Mouse (Mus musculus): ENCODE results near the gene Entr1. TPM values are rescaled to one million over a fixed set of nuclear protein-coding genes. Genes with fewer than 3 reads are reported as not detected.

Gene Entr1
- polyA plus RNA-seq, 2 experiments: 35.3 to 36.0 TPM

GRCm38 (mm10) chr2:26342044-26342443 lies 47.1 kb downstream of the Entr1 start:
- peaks cover 0 to 7% of the 10 kb centered on the region in 2 experiments; a peak in 2 of 4 replicates for H3K4me1 ChIP-seq (replicated peaks; ENCODE audit: control insufficient read depth in 2 of 2, insufficient read depth in 2 of 2, low read length in 1 of 2)
- H3K27ac ChIP-seq: no peak overlapping the region
- no peak overlapping the region for H3K4me2 ChIP-seq (ENCODE audit: low read depth)
- no peaks in the 10 kb centered on the region for H3K36me3 ChIP-seq (replicated peaks; ENCODE audit: control insufficient read depth, insufficient read depth, low read depth)
- H3K9me3 ChIP-seq (ENCODE audit: control insufficient read depth, low read length): no peaks in the 10 kb centered on the region
- ATAC-seq (ENCODE audit: insufficient read depth) (no peak; the same call in 1 of the 2 replicates), DNase-seq (ENCODE audit: low read depth in 3 of 3, low spot score in 3 of 3) (no peak)
- TF ChIP-seq EP300 (IDR thresholded peaks at IDR 0.05; ENCODE audit: low read depth) (no peak), CTCF (IDR thresholded peaks at IDR 0.05; ENCODE audit: low read depth) (no peak)
- no peak overlapping the region for H3K9ac ChIP-seq (replicated peaks)
- no peaks in the 10 kb centered on the region for H3K27me3 ChIP-seq (ENCODE audit: control insufficient read depth, insufficient read depth, low read length)
- WGBS (ENCODE audit: insufficient replicate concordance): 63% methylated on average over 10 of the region's 10 CpGs
- H3K4me3 ChIP-seq (ENCODE audit: insufficient read depth in 1 of 2, low read depth in 2 of 2, low read length in 2 of 2): no peak overlapping the region

- Histone ChIP-seq H3K4me3 (ENCODE audit: insufficient read depth in 1 of 2, low read depth in 2 of 2, low read length in 2 of 2) (no peak overlapping the region), H3K27me3 (ENCODE audit: control insufficient read depth, insufficient read depth, low read length) (no peaks in the 10 kb centered on the region), H3K9ac (replicated peaks) (no peak overlapping the region), H3K4me2 (ENCODE audit: low read depth) (no peak overlapping the region), H3K4me1 (replicated peaks; ENCODE audit: control insufficient read depth in 2 of 2, insufficient read depth in 2 of 2, low read length in 1 of 2) (peaks cover 0 to 7% of the 10 kb centered on the region in 2 experiments; a peak in 2 of 4 replicates), H3K36me3 (replicated peaks; ENCODE audit: control insufficient read depth, insufficient read depth, low read depth) (no peaks in the 10 kb centered on the region), H3K27ac (no peak overlapping the region), H3K9me3 (ENCODE audit: control insufficient read depth, low read length) (no peaks in the 10 kb centered on the region)
- ATAC-seq (ENCODE audit: insufficient read depth) (no peak), DNase-seq (ENCODE audit: low read depth in 3 of 3, low spot score in 3 of 3) (no peak)
- 68% methylated on average over 2 of the region's 2 CpGs for WGBS (ENCODE audit: insufficient replicate concordance)
- no peak for TF ChIP-seq CTCF (IDR thresholded peaks at IDR 0.05; ENCODE audit: low read depth)
- no peak for TF ChIP-seq EP300 (IDR thresholded peaks at IDR 0.05; ENCODE audit: low read depth)
These were observed 47.6 kb downstream of the Entr1 start for GRCm38 (mm10) chr2:26341510-26341981.

GRCm38 (mm10) chr2:26339204-26339551 lies 49.9 kb downstream of the Entr1 start:
- ATAC-seq (ENCODE audit: insufficient read depth) (no peak), DNase-seq (ENCODE audit: low read depth in 3 of 3, low spot score in 3 of 3) (no peak)
- Histone ChIP-seq H3K9ac (replicated peaks) (no peak overlapping the region), H3K27me3 (ENCODE audit: control insufficient read depth, insufficient read depth, low read length) (no peaks in the 10 kb centered on the region), H3K4me1 (replicated peaks; ENCODE audit: control insufficient read depth in 2 of 2, insufficient read depth in 2 of 2, low read length in 1 of 2) (peaks cover 0 to 7% of the 10 kb centered on the region in 2 experiments; a peak in 2 of 4 replicates), H3K4me2 (ENCODE audit: low read depth) (no peak overlapping the region), H3K27ac (no peak overlapping the region), H3K36me3 (replicated peaks; ENCODE audit: control insufficient read depth, insufficient read depth, low read depth) (no peaks in the 10 kb centered on the region), H3K9me3 (ENCODE audit: control insufficient read depth, low read length) (no peaks in the 10 kb centered on the region), H3K4me3 (ENCODE audit: insufficient read depth in 1 of 2, low read depth in 2 of 2, low read length in 2 of 2) (no peak overlapping the region)
- 57% methylated on average over 5 of the region's 5 CpGs for WGBS (ENCODE audit: insufficient replicate concordance)
- no peak for TF ChIP-seq CTCF (IDR thresholded peaks at IDR 0.05; ENCODE audit: low read depth)
- TF ChIP-seq EP300 (IDR thresholded peaks at IDR 0.05; ENCODE audit: low read depth): no peak

GRCm38 (mm10) chr2:26338302-26339203 lies 50.6 kb downstream of the Entr1 start:
- Histone ChIP-seq H3K4me3 (ENCODE audit: insufficient read depth in 1 of 2, low read depth in 2 of 2, low read length in 2 of 2) (no peak overlapping the region), H3K27me3 (ENCODE audit: control insufficient read depth, insufficient read depth, low read length) (no peaks in the 10 kb centered on the region), H3K9me3 (ENCODE audit: control insufficient read depth, low read length) (no peaks in the 10 kb centered on the region), H3K4me1 (replicated peaks; ENCODE audit: control insufficient read depth in 2 of 2, insufficient read depth in 2 of 2, low read length in 1 of 2) (peaks cover 0 to 7% of the 10 kb centered on the region in 2 experiments; a peak in 2 of 4 replicates), H3K36me3 (replicated peaks; ENCODE audit: control insufficient read depth, insufficient read depth, low read depth) (no peaks in the 10 kb centered on the region), H3K27ac (no peak overlapping the region), H3K4me2 (ENCODE audit: low read depth) (no peak overlapping the region), H3K9ac (replicated peaks) (no peak overlapping the region)
- ATAC-seq (ENCODE audit: insufficient read depth): no peak
- DNase-seq (ENCODE audit: low read depth in 3 of 3, low spot score in 3 of 3): no peak
- no peak for TF ChIP-seq EP300 (IDR thresholded peaks at IDR 0.05; ENCODE audit: low read depth)
- 76% methylated on average over 8 of the region's 13 CpGs for WGBS (ENCODE audit: insufficient replicate concordance)

Other genes starting within 250 kb of the Entr1 start
- gene Lhx3, start 181.0 kb downstream of the Entr1 start, polyA plus RNA-seq (2012; rRNA removed): 0.02 TPM in 1 of 2 replicates, not detected in the other
- gene Lhx3, start 181.0 kb downstream of the Entr1 start, polyA plus RNA-seq (2014; fragmentation: Nextera tagmentation; extraction: Ambion mirVana): not detected in 2 replicates
- gene Qsox2, start 151.8 kb downstream of the Entr1 start, polyA plus RNA-seq (2012; rRNA removed): 4.5 and 4.7 TPM in 2 replicates
- 3.8 and 4.3 TPM in 2 replicates for gene Qsox2, start 151.8 kb downstream of the Entr1 start, polyA plus RNA-seq (2014; fragmentation: Nextera tagmentation; extraction: Ambion mirVana)
- gene Ccdc187, start 94.8 kb downstream of the Entr1 start, polyA plus RNA-seq (2012; rRNA removed): 0.05 and 0.06 TPM in 2 replicates
- gene Ccdc187, start 94.8 kb downstream of the Entr1 start, polyA plus RNA-seq (2014; fragmentation: Nextera tagmentation; extraction: Ambion mirVana): 0.06 TPM in 1 of 2 replicates, not detected in the other
- gene Gpsm1, start 73.8 kb downstream of the Entr1 start, polyA plus RNA-seq (2012; rRNA removed): 2.3 and 2.4 TPM in 2 replicates
- 1.1 and 1.6 TPM in 2 replicates for gene Gpsm1, start 73.8 kb downstream of the Entr1 start, polyA plus RNA-seq (2014; fragmentation: Nextera tagmentation; extraction: Ambion mirVana)
- gene Dnlz, start 37.2 kb downstream of the Entr1 start, polyA plus RNA-seq (2012; rRNA removed): 7.6 and 7.8 TPM in 2 replicates
- gene Dnlz, start 37.2 kb downstream of the Entr1 start, polyA plus RNA-seq (2014; fragmentation: Nextera tagmentation; extraction: Ambion mirVana): 7.0 and 8.4 TPM in 2 replicates
- 6.4 and 6.8 TPM in 2 replicates for gene Card9, start 28.4 kb downstream of the Entr1 start, polyA plus RNA-seq (2012; rRNA removed)
- 1.1 and 2.3 TPM in 2 replicates for gene Card9, start 28.4 kb downstream of the Entr1 start, polyA plus RNA-seq (2014; fragmentation: Nextera tagmentation; extraction: Ambion mirVana)
- 10.7 and 11.0 TPM in 2 replicates for gene Snapc4, start 8.7 kb downstream of the Entr1 start, polyA plus RNA-seq (2012; rRNA removed)
- gene Snapc4, start 8.7 kb downstream of the Entr1 start, polyA plus RNA-seq (2014; fragmentation: Nextera tagmentation; extraction: Ambion mirVana): 6.3 and 6.6 TPM in 2 replicates
- 32.5 and 41.8 TPM in 2 replicates for gene Pmpca, start within 50 bp of the Entr1 start, polyA plus RNA-seq (2012; rRNA removed)
- 45.5 and 50.1 TPM in 2 replicates for gene Pmpca, start within 50 bp of the Entr1 start, polyA plus RNA-seq (2014; fragmentation: Nextera tagmentation; extraction: Ambion mirVana)
- gene Inpp5e, start 19.9 kb upstream of the Entr1 start, polyA plus RNA-seq (2012; rRNA removed): 6.9 and 9.1 TPM in 2 replicates
- gene Inpp5e, start 19.9 kb upstream of the Entr1 start, polyA plus RNA-seq (2014; fragmentation: Nextera tagmentation; extraction: Ambion mirVana): 4.1 and 5.4 TPM in 2 replicates
- gene Sec16a, start 55.9 kb upstream of the Entr1 start, polyA plus RNA-seq (2012; rRNA removed): 9.4 and 10.5 TPM in 2 replicates
- gene Sec16a, start 55.9 kb upstream of the Entr1 start, polyA plus RNA-seq (2014; fragmentation: Nextera tagmentation; extraction: Ambion mirVana): 9.3 and 10.7 TPM in 2 replicates
- 1.7 and 1.8 TPM in 2 replicates for gene Notch1, start 127.3 kb upstream of the Entr1 start, polyA plus RNA-seq (2012; rRNA removed)
- 2.1 and 2.3 TPM in 2 replicates for gene Notch1, start 127.3 kb upstream of the Entr1 start, polyA plus RNA-seq (2014; fragmentation: Nextera tagmentation; extraction: Ambion mirVana)
- gene Egfl7, start 190.7 kb upstream of the Entr1 start, polyA plus RNA-seq (2012; rRNA removed): 61.7 and 68.0 TPM in 2 replicates
- 46.8 and 47.6 TPM in 2 replicates for gene Egfl7, start 190.7 kb upstream of the Entr1 start, polyA plus RNA-seq (2014; fragmentation: Nextera tagmentation; extraction: Ambion mirVana)
- not detected in 2 replicates for gene Gm20532, start 197.3 kb upstream of the Entr1 start, polyA plus RNA-seq (2012; rRNA removed)
- not detected in 2 replicates for gene Gm20532, start 197.3 kb upstream of the Entr1 start, polyA plus RNA-seq (2014; fragmentation: Nextera tagmentation; extraction: Ambion mirVana)
- gene Agpat2, start 215.1 kb upstream of the Entr1 start, polyA plus RNA-seq (2012; rRNA removed): 27.2 and 29.8 TPM in 2 replicates
- 31.4 and 32.8 TPM in 2 replicates for gene Agpat2, start 215.1 kb upstream of the Entr1 start, polyA plus RNA-seq (2014; fragmentation: Nextera tagmentation; extraction: Ambion mirVana)
- gene Fam69b, start 239.1 kb upstream of the Entr1 start, polyA plus RNA-seq (2012; rRNA removed): 0.78 and 0.94 TPM in 2 replicates
- 0.70 and 0.78 TPM in 2 replicates for gene Fam69b, start 239.1 kb upstream of the Entr1 start, polyA plus RNA-seq (2014; fragmentation: Nextera tagmentation; extraction: Ambion mirVana)